Mouse (Mus musculus) heart, embryonic 10.5 days (tissue): ENCODE measurements around the gene Pemt. TPM values are rescaled to one million over a fixed set of nuclear protein-coding genes. Genes with fewer than 3 reads are reported as not detected.

Source experiments
- DNase-seq: peaks from one replicate; pipeline ENCODE4 v3.0.0-alpha.2; 2017; ENCODE audit warnings: low spot score
- H3K27ac ChIP-seq: fragments of 300-500 bp; sonication (generic); 2 replicates; pipeline ENCODE4 v1.5.1; 2016; ENCODE audit warnings: mild to moderate bottlenecking
- H3K27me3 ChIP-seq: fragments of 300-500 bp; sonication (generic); 2 replicates; pipeline ENCODE4 v1.6.1; 2016; ENCODE audit warnings: mild to moderate bottlenecking; ENCODE audit not compliant: poor library complexity, insufficient read depth, severe bottlenecking
- H3K36me3 ChIP-seq: fragments of 300-500 bp; sonication (generic); 2 replicates; pipeline ENCODE4 v1.6.1; 2016; ENCODE audit warnings: mild to moderate bottlenecking, moderate library complexity
- H3K4me1 ChIP-seq: fragments of 300-500 bp; sonication (generic); 2 replicates; pipeline ENCODE4 v1.6.1; 2016; ENCODE audit warnings: mild to moderate bottlenecking
- H3K4me3 ChIP-seq: fragments of 300-500 bp; sonication (generic); 2 replicates; pipeline ENCODE4 v1.5.1; 2016; ENCODE audit warnings: mild to moderate bottlenecking, moderate library complexity
- H3K9me3 ChIP-seq: fragments of 300-500 bp; sonication (generic); 2 replicates; pipeline ENCODE4 v1.6.1; 2016; ENCODE audit warnings: mild to moderate bottlenecking, moderate library complexity
- WGBS: fragments of 180-500 bp; shearing (Covaris S2); methylation state at CpG from one replicate; pipeline ENCODE4 v1.1.7; 2016; 5-methylcytosine and 5-hydroxymethylcytosine counted together
- polyA plus RNA-seq: library from polyadenylated mRNA; unstranded; fragments of >200 nt; fragmentation: Nextera tagmentation; extraction: Ambion mirVana; gene quantifications from 2 replicates; pipeline ENCODE4 v1.2.1, GENCODE M21; 2016

Pemt gene
- polyA plus RNA-seq, 1 experiment from 2014 or later, result 11.6 TPM

GRCm38 (mm10) chr11:60042277-60042676 lies 4.0 kb downstream of the Pemt start:
- no peak for DNase-seq
- no peaks in the 10 kb centered on the region for H3K27me3 ChIP-seq
- H3K36me3 ChIP-seq, result no peaks in the 10 kb centered on the region
- peaks cover 8% of the 10 kb centered on the region for H3K4me1 ChIP-seq
- no peak overlapping the region for H3K27ac ChIP-seq
- no peak overlapping the region for H3K4me3 ChIP-seq
- no peaks in the 10 kb centered on the region for H3K9me3 ChIP-seq

- peaks cover 31% of the 10 kb centered on the region for H3K4me1 ChIP-seq
- H3K27me3 ChIP-seq, result 0 out of 2 replicates have a peak, but pooled peaks cover 3% of the 10 kb centered on the region
- 56% methylated on average over 5 of the region's 5 CpGs for WGBS
- H3K9me3 ChIP-seq, result no peaks in the 10 kb centered on the region
- no peak overlapping the region for H3K4me3 ChIP-seq
- H3K27ac ChIP-seq, result no peak overlapping the region
- DNase-seq, result no peak
- H3K36me3 ChIP-seq, result no peaks in the 10 kb centered on the region
Observed at GRCm38 (mm10) chr11:60036537-60037220, 9.6 kb downstream of the Pemt start.

GRCm38 (mm10) chr11:60034911-60035400 lies 11.3 kb downstream of the Pemt start:
- 0 out of 2 replicates have a peak, but pooled peaks cover 3% of the 10 kb centered on the region for H3K27me3 ChIP-seq
- no peaks in the 10 kb centered on the region for H3K36me3 ChIP-seq
- WGBS, result 82% methylated on average over 8 of the region's 8 CpGs
- no peak for DNase-seq
- no peak overlapping the region for H3K4me3 ChIP-seq
- H3K27ac ChIP-seq, result peak overlapping the region; percentile 52; the same call in 1 of the 2 replicates
- H3K4me1 ChIP-seq, result peaks cover 47% of the 10 kb centered on the region
- no peaks in the 10 kb centered on the region for H3K9me3 ChIP-seq

GRCm38 (mm10) chr11:60034293-60034692 lies 12.0 kb downstream of the Pemt start:
- Histone ChIP-seq H3K36me3 (no peaks in the 10 kb centered on the region), H3K27me3 (0 out of 2 replicates have a peak, but pooled peaks cover 3% of the 10 kb centered on the region), H3K9me3 (no peaks in the 10 kb centered on the region), H3K4me3 (no peak overlapping the region), H3K27ac (peak overlapping the region; percentile 42; the same call in 1 of the 2 replicates), H3K4me1 (peaks cover 49% of the 10 kb centered on the region)
- WGBS, result 68% methylated on average over 5 of the region's 6 CpGs
- no peak for DNase-seq

GRCm38 (mm10) chr11:60032586-60033430 lies 13.5 kb downstream of the Pemt start:
- Histone ChIP-seq H3K4me1 (peaks cover 60% of the 10 kb centered on the region), H3K4me3 (no peak overlapping the region), H3K9me3 (no peaks in the 10 kb centered on the region), H3K27ac (no peak overlapping the region), H3K27me3 (0 out of 2 replicates have a peak, but pooled peaks cover 3% of the 10 kb centered on the region), H3K36me3 (no peaks in the 10 kb centered on the region)
- no peak for DNase-seq
- 80% methylated on average over 6 of the region's 6 CpGs for WGBS

- Histone ChIP-seq H3K4me3 (no peak overlapping the region), H3K27ac (peak overlapping the region; percentile 29; the same call in 1 of the 2 replicates), H3K9me3 (no peaks in the 10 kb centered on the region), H3K4me1 (peaks cover 63% of the 10 kb centered on the region), H3K27me3 (0 out of 2 replicates have a peak, but pooled peaks cover 3% of the 10 kb centered on the region), H3K36me3 (no peaks in the 10 kb centered on the region)
- DNase-seq, result no peak
- 80% methylated on average over 4 of the region's 4 CpGs for WGBS
Observed at GRCm38 (mm10) chr11:60030747-60031331, 15.4 kb downstream of the Pemt start.

- WGBS, result 60% methylated on average over 9 of the region's 9 CpGs
- H3K9me3 ChIP-seq, result no peaks in the 10 kb centered on the region
- H3K36me3 ChIP-seq, result no peaks in the 10 kb centered on the region
- H3K27me3 ChIP-seq, result 0 out of 2 replicates have a peak, but pooled peaks cover 3% of the 10 kb centered on the region
- no peak for DNase-seq
- H3K4me1 ChIP-seq, result peaks cover 64% of the 10 kb centered on the region
- H3K4me3 ChIP-seq, result no peak overlapping the region
- no peak overlapping the region for H3K27ac ChIP-seq
Observed at GRCm38 (mm10) chr11:60029976-60030375, 16.3 kb downstream of the Pemt start.

- Histone ChIP-seq H3K4me1 (peaks cover 62% of the 10 kb centered on the region), H3K4me3 (no peak overlapping the region), H3K27ac (peak overlapping the region; percentile 57; the same call in 1 of the 2 replicates), H3K9me3 (no peaks in the 10 kb centered on the region), H3K36me3 (no peaks in the 10 kb centered on the region), H3K27me3 (no peaks in the 10 kb centered on the region)
- 47% methylated on average over 10 of the region's 10 CpGs for WGBS
- no peak for DNase-seq
Observed at GRCm38 (mm10) chr11:60027913-60028875, 18.1 kb downstream of the Pemt start.

- no peak overlapping the region for H3K4me3 ChIP-seq
- 6% methylated on average over 2 of the region's 2 CpGs for WGBS
Observed at GRCm38 (mm10) chr11:60027272-60027671, 19.0 kb downstream of the Pemt start.

GRCm38 (mm10) chr11:60026166-60026565 lies 20.1 kb downstream of the Pemt start:
- Histone ChIP-seq H3K27ac (peak overlapping the region; percentile 31; the same call in 1 of the 2 replicates), H3K4me3 (no peak overlapping the region), H3K36me3 (no peaks in the 10 kb centered on the region), H3K9me3 (no peaks in the 10 kb centered on the region), H3K27me3 (no peaks in the 10 kb centered on the region), H3K4me1 (peaks cover 57% of the 10 kb centered on the region)
- DNase-seq, result no peak
- 66% methylated on average over 5 of the region's 5 CpGs for WGBS

More at GRCm38 (mm10) chr11:60027272-60027671, 19.0 kb downstream of the Pemt start:
- H3K9me3 ChIP-seq, result no peaks in the 10 kb centered on the region
- no peaks in the 10 kb centered on the region for H3K36me3 ChIP-seq
- no peak overlapping the region; the same call in 1 of the 2 replicates for H3K27ac ChIP-seq
- no peaks in the 10 kb centered on the region for H3K27me3 ChIP-seq
- DNase-seq, result peak; percentile 83
- peaks cover 65% of the 10 kb centered on the region for H3K4me1 ChIP-seq

GRCm38 (mm10) chr11:60021201-60021600 lies 25.1 kb downstream of the Pemt start:
- H3K4me1 ChIP-seq, result peaks cover 34% of the 10 kb centered on the region
- no peak overlapping the region for H3K27ac ChIP-seq
- no peaks in the 10 kb centered on the region for H3K36me3 ChIP-seq
- no peaks in the 10 kb centered on the region for H3K27me3 ChIP-seq
- H3K4me3 ChIP-seq, result no peak overlapping the region
- H3K9me3 ChIP-seq, result no peaks in the 10 kb centered on the region
- no peak for DNase-seq
- 83% methylated on average over 6 of the region's 6 CpGs for WGBS

- H3K27ac ChIP-seq, result peak overlapping the region; percentile 0; the same call in 1 of the 2 replicates
Observed at GRCm38 (mm10) chr11:60016726-60017125, 29.6 kb downstream of the Pemt start.

More at GRCm38 (mm10) chr11:60016726-60017125, 29.6 kb downstream of the Pemt start:
- Histone ChIP-seq H3K36me3 (no peaks in the 10 kb centered on the region), H3K4me1 (peaks cover 26% of the 10 kb centered on the region), H3K9me3 (no peaks in the 10 kb centered on the region), H3K27me3 (no peaks in the 10 kb centered on the region), H3K4me3 (no peak overlapping the region)
- DNase-seq, result no peak
- WGBS, result 27% methylated on average over 4 of the region's 4 CpGs
